Mouse (Mus musculus) midbrain, embryonic 15.5 days (tissue): ENCODE measurements at regions not wholly inside any gene's neighbourhood (a gene's known extent, or its start where the extent isn't known, plus 50 kb on each side); places are given as distances from the start of the nearest gene placed in this dataset.

Source experiments
- ATAC-seq: fragments of 200-750 bp; cut with Nextera tagmentation; replicated peaks from 2 replicates; pipeline ENCODE4 v1.8.0; 2017; ENCODE audit warnings: moderate TSS enrichment
- H3K27ac ChIP-seq: fragments of 300-500 bp; sonication (generic); 2 replicates; pipeline ENCODE4 v1.5.1; 2015; ENCODE audit warnings: mild to moderate bottlenecking, inconsistent platforms
- H3K27me3 ChIP-seq: fragments of 300-500 bp; sonication (generic); replicated peaks from 2 replicates; pipeline ENCODE4 v1.6.1; 2015; ENCODE audit warnings: inconsistent platforms
- H3K36me3 ChIP-seq: fragments of 300-500 bp; sonication (generic); replicated peaks from 2 replicates; pipeline ENCODE4 v1.6.1; 2015; ENCODE audit warnings: inconsistent platforms
- H3K4me1 ChIP-seq: fragments of 300-500 bp; sonication (generic); 2 replicates; pipeline ENCODE4 v1.6.1; 2015; ENCODE audit warnings: inconsistent platforms
- H3K4me2 ChIP-seq: fragments of 300-500 bp; sonication (generic); 2 replicates; pipeline ENCODE4 v1.6.1; 2015; ENCODE audit warnings: inconsistent platforms, mild to moderate bottlenecking, moderate library complexity
- H3K4me3 ChIP-seq: fragments of 300-500 bp; sonication (generic); 2 replicates; pipeline ENCODE4 v1.5.1; 2015; ENCODE audit warnings: mild to moderate bottlenecking, inconsistent platforms
- H3K9ac ChIP-seq: fragments of 300-500 bp; sonication (generic); 2 replicates; pipeline ENCODE4 v1.6.1; 2015; ENCODE audit warnings: mild to moderate bottlenecking, inconsistent platforms
- H3K9me3 ChIP-seq: fragments of 300-500 bp; sonication (generic); 2 replicates; pipeline ENCODE4 v1.6.1; 2016; ENCODE audit warnings: inconsistent platforms
- WGBS: fragments of 180-500 bp; shearing (Covaris S2); methylation state at CpG from one replicate; pipeline ENCODE4 v1.1.7; 2015; ENCODE audit warnings: mixed read lengths; 5-methylcytosine and 5-hydroxymethylcytosine counted together

DNA sequence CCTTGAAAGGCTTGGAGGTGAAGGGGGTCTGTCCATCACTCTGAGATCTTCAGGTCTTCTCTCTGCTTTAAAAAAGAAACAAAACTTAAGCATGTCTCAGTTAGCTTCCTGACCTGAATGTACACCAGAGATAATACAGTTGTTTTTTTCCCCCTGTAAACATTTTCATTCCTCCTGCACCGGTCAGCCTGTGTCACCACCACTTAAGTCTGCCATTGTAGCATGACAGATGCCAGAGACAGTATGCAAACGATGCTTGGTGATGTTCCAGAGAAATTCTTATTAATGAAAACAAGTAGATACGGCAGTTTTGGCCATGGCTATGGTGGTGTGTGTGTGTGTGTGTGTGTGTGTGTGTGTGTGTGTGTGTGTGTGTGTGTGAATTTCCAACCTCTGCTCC is 144.8 kb upstream of the Mphosph6 start:
- Histone ChIP-seq H3K4me2 (no peak overlapping the region), H3K4me3 (no peak overlapping the region), H3K27me3 (no peaks in the 10 kb centered on the region), H3K27ac (no peak overlapping the region), H3K36me3 (no peaks in the 10 kb centered on the region), H3K4me1 (peaks cover 2% of the 10 kb centered on the region; the same call in 1 of the 2 replicates), H3K9me3 (no peaks in the 10 kb centered on the region), H3K9ac (no peak overlapping the region)
- no peak for ATAC-seq
- 82% methylated on average over 3 of the region's 3 CpGs for WGBS

DNA sequence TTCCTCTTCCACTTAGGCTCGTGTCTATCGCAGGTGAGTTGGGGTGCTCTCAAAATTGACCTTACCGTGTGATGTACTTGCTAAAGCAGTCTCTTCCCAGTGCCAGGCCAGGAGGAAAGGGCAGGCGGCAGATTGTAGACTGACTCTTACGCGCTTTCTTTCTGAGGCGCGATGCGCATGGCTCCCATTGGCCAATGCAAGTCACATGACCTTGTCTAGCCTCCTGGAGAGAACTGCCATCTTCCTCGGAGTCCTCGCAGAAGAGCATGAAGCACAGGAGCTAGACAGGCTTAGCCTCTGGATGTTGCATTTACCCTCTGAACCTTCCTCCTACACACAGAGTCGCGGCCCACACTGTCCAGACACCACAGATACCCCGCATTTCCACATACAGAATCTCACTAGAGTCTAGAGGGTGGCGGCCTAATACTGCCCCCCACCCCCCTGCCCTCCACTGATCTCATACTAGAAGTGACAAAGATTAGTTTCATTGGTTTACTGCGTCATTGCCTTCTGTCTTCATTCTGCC is 132.9 kb upstream of the Mphosph6 start:
- Histone ChIP-seq H3K27me3 (no peaks in the 10 kb centered on the region), H3K4me2 (no peak overlapping the region), H3K27ac (no peak overlapping the region), H3K4me3 (no peak overlapping the region), H3K9me3 (no peaks in the 10 kb centered on the region), H3K9ac (no peak overlapping the region), H3K4me1 (no peaks in the 10 kb centered on the region), H3K36me3 (no peaks in the 10 kb centered on the region)
- ATAC-seq, result no peak
- WGBS, result 92% methylated on average over 16 of the region's 16 CpGs

DNA sequence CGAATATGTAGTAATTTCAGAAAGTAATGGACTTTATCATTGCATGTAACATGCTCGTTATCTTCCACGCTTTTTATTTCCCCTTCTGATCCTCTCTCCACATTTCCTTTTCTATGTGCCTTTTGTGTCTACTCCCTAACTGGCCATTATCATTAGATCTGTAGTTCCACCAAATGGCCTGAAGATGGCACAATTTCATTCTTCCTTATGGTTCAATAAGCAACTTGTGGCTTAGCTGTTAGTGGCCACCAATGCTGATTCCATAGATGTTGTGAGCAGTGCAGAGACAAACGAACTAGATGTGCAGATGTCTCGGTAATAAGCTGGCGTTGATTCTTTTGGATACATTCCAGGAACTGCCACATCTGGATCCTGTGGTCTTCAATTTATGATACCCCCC is 128.9 kb upstream of the Mphosph6 start:
- H3K36me3 ChIP-seq, result no peaks in the 10 kb centered on the region
- H3K9me3 ChIP-seq, result no peaks in the 10 kb centered on the region
- no peak for ATAC-seq
- 63% methylated on average over 6 of the region's 6 CpGs for WGBS
- no peaks in the 10 kb centered on the region for H3K27me3 ChIP-seq
- no peak overlapping the region for H3K27ac ChIP-seq
- 0 out of 2 replicates have a peak, but pooled peaks cover 6% of the 10 kb centered on the region for H3K4me1 ChIP-seq
- no peak overlapping the region for H3K4me2 ChIP-seq
- no peak overlapping the region for H3K4me3 ChIP-seq
- no peak overlapping the region for H3K9ac ChIP-seq

DNA sequence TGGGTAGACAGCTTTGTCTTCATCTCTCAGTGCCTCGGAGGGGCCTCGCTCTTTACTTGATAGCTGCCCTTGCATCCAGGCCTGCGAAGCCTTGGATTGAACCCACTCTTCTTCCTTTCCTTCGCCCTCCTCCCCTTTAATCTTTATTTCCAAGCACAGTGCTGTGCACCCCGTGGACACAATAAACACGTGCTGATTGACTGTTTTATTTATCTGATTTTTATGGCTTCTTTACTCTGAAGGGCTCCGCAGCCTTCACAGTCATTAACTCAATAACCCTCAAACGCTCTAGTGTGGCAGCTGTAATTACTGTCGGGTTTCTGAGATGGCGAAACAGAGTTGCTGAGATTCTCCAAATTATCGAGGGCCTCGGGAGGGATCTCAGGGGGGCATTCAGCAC is 127.9 kb upstream of the Mphosph6 start:
- Histone ChIP-seq H3K4me1 (0 out of 2 replicates have a peak, but pooled peaks cover 6% of the 10 kb centered on the region), H3K4me3 (no peak overlapping the region), H3K27ac (no peak overlapping the region), H3K9ac (no peak overlapping the region), H3K36me3 (no peaks in the 10 kb centered on the region), H3K27me3 (no peaks in the 10 kb centered on the region), H3K4me2 (no peak overlapping the region), H3K9me3 (no peaks in the 10 kb centered on the region)
- WGBS, result 35% methylated on average over 12 of the region's 12 CpGs
- no peak for ATAC-seq

DNA sequence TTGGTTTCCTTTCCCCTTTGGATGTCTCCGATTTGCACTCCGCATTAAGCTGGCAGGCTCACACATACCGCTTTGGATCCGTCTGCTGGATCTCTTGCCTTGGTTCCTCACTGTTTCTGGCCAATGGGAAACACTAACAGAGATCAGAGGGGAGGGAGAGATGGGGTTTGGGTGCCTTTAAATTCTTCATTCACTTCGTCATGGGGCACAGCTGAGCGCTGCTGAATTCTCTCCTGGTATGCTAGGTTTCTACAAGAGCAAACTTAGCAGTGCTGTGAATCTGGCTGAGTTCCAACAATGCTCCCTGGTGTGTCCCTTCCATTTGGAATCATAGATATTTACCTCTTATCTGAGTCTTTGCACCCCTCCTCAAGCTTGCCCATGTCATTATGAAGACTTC is 121.6 kb upstream of the Mphosph6 start:
- Histone ChIP-seq H3K9ac (no peak overlapping the region), H3K9me3 (no peaks in the 10 kb centered on the region), H3K4me2 (no peak overlapping the region), H3K4me1 (0 out of 2 replicates have a peak, but pooled peaks cover under 1% of the 10 kb centered on the region), H3K27me3 (no peaks in the 10 kb centered on the region), H3K4me3 (no peak overlapping the region), H3K36me3 (no peaks in the 10 kb centered on the region), H3K27ac (no peak overlapping the region)
- 85% methylated on average over 6 of the region's 6 CpGs for WGBS
- ATAC-seq, result no peak

DNA sequence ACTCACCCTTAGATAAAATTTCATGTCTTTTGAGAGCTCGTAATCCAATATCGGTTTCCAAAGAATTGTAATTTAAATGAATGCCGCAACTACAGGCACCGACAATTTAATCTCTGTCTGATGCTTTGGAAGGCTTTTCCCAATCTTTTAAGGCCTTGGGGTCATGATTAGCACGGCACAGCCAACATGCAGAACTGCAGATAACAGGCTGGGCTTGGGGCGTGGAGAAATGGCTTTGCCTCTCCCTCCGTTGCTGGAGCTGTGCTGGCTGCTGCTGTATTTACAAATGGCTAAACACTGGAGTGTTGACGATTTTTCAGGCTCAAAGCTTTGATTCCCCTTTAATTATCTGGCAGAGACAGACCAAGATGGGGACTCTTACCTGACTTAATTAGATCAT is 101.3 kb upstream of the Mphosph6 start:
- Histone ChIP-seq H3K27me3 (no peaks in the 10 kb centered on the region), H3K4me3 (no peak overlapping the region), H3K9ac (no peak overlapping the region), H3K9me3 (no peaks in the 10 kb centered on the region), H3K4me2 (no peak overlapping the region), H3K27ac (peak overlapping the region; percentile 55; the same call in 1 of the 2 replicates), H3K36me3 (no peaks in the 10 kb centered on the region), H3K4me1 (peaks cover 10% of the 10 kb centered on the region)
- ATAC-seq, result no peak
- 43% methylated on average over 8 of the region's 8 CpGs for WGBS

DNA sequence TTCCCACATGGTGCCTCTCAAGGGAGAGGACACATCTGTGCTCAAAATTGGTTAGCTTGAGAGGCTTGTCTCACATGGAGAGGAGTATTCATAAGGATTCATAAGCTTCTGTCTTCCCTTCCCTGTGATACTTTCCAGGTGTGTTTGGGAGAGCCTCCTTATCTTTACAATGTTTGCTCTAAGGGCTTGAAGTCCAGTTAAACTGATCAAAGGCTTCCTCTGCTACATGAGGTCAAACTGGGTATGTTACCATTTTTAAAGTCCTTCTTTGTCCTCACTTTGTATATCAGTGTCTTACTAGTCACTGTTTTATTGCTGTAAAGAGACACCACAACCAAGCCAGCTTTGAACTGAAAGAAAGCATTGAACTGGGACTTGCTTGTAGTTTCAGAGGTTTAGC is 98.1 kb upstream of the Mphosph6 start:
- H3K36me3 ChIP-seq, result no peaks in the 10 kb centered on the region
- H3K9ac ChIP-seq, result no peak overlapping the region
- H3K27ac ChIP-seq, result no peak overlapping the region
- no peak overlapping the region for H3K4me2 ChIP-seq
- peaks cover 10% of the 10 kb centered on the region for H3K4me1 ChIP-seq
- no peaks in the 10 kb centered on the region for H3K9me3 ChIP-seq
- no peak for ATAC-seq
- H3K27me3 ChIP-seq, result no peaks in the 10 kb centered on the region
- H3K4me3 ChIP-seq, result no peak overlapping the region

DNA sequence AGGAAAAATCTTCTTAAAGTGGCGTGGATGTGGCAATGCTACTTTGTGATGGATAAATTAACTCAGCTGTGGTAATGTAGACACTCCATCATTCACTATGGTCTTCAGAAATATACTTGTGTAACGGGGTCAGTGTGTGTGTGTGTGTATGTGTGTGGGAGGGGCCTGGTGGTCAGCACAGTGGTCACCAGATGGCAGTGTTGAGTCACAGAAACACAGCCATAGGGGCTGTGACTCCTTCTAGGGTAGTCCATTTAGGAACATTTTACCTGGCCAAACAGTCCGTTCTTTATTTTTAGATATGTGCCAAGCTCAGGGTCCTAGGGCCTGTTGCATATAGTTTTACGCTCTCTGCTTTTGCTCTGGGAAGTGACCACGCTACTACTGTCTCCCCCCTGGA is 96.3 kb upstream of the Mphosph6 start:
- no peak overlapping the region for H3K27ac ChIP-seq
- H3K27me3 ChIP-seq, result no peaks in the 10 kb centered on the region
- peaks cover 1% of the 10 kb centered on the region for H3K4me1 ChIP-seq
- H3K4me2 ChIP-seq, result no peak overlapping the region
- H3K9me3 ChIP-seq, result no peaks in the 10 kb centered on the region
- 77% methylated on average over 5 of the region's 5 CpGs for WGBS
- no peaks in the 10 kb centered on the region for H3K36me3 ChIP-seq
- no peak overlapping the region for H3K4me3 ChIP-seq
- H3K9ac ChIP-seq, result no peak overlapping the region
- ATAC-seq, result no peak; the same call in 1 of the 2 replicates

DNA sequence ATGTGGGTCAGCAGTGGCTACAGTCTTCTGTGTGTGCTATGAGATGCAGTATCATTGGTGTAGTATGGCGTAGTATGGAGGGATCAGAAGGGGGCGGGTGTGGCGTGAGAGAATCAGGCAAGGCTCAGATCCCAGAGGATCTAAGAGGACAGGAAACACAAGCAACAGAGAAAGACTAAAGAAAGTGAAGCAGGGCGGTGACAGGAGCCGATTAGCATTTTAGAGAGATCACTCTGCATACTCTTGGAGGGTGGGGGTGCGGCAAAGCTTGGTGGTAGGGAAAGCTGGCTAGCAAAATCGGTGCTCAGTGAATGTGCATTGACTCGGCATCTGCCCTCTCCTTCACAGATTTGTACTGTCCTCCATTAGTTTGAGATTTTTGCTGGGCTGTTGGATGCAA is 93.1 kb upstream of the Mphosph6 start:
- no peaks in the 10 kb centered on the region for H3K27me3 ChIP-seq
- no peak overlapping the region for H3K27ac ChIP-seq
- no peak overlapping the region for H3K4me2 ChIP-seq
- H3K4me1 ChIP-seq, result no peaks in the 10 kb centered on the region
- H3K4me3 ChIP-seq, result no peak overlapping the region
- no peaks in the 10 kb centered on the region for H3K9me3 ChIP-seq
- no peaks in the 10 kb centered on the region for H3K36me3 ChIP-seq
- H3K9ac ChIP-seq, result no peak overlapping the region
- ATAC-seq, result no peak
- WGBS, result 42% methylated on average over 8 of the region's 8 CpGs

DNA sequence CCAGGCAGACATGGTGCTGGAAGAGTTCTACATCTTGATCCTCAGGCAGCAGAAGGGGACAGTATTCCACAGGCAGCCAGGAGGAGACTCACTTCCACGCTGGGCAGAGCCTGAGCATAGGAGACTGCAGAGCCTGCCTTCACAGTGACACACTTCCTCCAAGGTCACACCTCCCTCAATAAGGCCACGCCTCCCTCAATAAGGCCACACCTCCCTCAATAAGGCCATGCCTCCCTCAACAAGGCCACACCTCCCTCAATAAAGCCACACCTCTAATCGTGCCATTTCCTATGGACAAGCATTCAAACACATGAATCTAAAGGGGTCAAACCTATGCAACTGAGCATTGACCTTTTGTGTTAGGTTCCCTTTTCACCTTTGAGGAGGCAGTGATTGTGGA is 88.5 kb upstream of the Mphosph6 start:
- no peak overlapping the region for H3K4me3 ChIP-seq
- H3K27ac ChIP-seq, result no peak overlapping the region
- H3K9ac ChIP-seq, result no peak overlapping the region
- ATAC-seq, result no peak
- no peaks in the 10 kb centered on the region for H3K9me3 ChIP-seq
- no peaks in the 10 kb centered on the region for H3K27me3 ChIP-seq
- no peak overlapping the region for H3K4me2 ChIP-seq
- H3K4me1 ChIP-seq, result no peaks in the 10 kb centered on the region
- 90% methylated on average over 3 of the region's 3 CpGs for WGBS
- H3K36me3 ChIP-seq, result no peaks in the 10 kb centered on the region

DNA sequence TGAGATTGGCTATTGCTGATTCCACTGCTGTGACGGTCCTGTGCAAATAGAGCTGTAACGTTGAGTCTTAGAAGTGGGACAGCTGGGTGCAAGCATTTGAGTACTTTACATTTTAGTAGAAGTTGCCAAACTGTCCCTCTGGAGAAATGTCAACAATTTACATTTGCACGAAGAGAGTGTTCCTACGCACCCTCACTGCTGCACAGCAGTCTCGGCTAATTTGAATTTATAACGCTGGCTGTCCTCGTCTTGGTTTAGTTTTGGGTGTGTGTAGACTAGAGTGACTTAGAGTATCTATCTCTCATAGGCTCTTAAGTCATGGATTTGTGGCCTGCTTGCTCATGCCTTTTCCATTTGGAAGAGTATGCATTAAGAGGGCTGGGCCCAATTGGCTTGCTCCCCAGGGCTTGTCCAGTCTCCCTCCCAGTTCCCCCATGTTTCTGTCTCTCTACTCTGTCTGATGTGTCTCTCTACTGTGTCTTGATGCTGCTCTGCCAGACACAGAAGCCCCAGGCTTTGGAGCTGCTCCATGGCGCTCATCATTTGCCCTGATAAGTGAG is 79.8 kb upstream of the Mphosph6 start:
- WGBS, result 82% methylated on average over 8 of the region's 8 CpGs
- no peak overlapping the region for H3K4me2 ChIP-seq

DNA sequence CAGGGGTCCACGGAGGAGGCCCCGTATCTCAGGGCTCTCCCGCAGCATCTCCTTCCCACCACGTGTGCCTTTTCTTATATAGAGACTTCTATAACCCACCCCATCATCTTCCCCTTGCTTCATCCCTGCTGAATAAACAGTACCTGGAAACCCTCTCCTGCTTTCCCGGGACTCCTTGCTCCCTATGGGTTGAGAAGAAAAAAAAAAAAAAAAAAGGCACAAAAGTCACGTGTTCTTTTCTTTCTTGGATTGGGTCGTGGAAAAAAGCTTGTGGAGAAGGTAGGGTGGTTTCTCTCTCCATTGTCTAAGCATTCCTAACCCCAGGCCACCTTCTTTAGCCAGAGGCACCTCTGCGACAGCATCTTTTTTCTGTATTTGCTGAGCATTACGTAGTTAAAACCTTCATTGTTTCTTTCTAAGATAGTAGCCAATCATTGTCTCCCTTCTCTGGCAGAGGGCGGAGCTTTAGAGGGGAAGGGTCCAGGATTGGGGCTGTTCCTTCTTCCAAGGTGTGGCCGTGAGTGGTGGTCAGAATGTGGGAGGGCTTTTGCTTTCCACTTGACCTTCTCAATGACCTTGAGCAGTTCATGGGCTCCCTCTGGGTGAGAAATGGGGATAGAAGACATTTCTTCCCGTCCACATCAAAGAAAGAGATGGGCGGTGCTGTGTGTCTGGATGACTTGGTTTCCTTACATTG is 78.7 kb upstream of the Mphosph6 start:
- WGBS, result 69% methylated on average over 13 of the region's 13 CpGs
- Histone ChIP-seq H3K9ac (no peak overlapping the region), H3K27me3 (no peaks in the 10 kb centered on the region), H3K4me2 (no peak overlapping the region), H3K36me3 (no peaks in the 10 kb centered on the region), H3K9me3 (no peaks in the 10 kb centered on the region), H3K27ac (no peak overlapping the region), H3K4me3 (no peak overlapping the region), H3K4me1 (no peaks in the 10 kb centered on the region)
- ATAC-seq, result no peak

More for the DNA sequence above, 79.8 kb upstream of the Mphosph6 start:
- Histone ChIP-seq H3K9me3 (no peaks in the 10 kb centered on the region), H3K4me3 (no peak overlapping the region), H3K36me3 (no peaks in the 10 kb centered on the region), H3K27me3 (no peaks in the 10 kb centered on the region), H3K27ac (no peak overlapping the region), H3K9ac (no peak overlapping the region), H3K4me1 (no peaks in the 10 kb centered on the region)
- no peak for ATAC-seq

DNA sequence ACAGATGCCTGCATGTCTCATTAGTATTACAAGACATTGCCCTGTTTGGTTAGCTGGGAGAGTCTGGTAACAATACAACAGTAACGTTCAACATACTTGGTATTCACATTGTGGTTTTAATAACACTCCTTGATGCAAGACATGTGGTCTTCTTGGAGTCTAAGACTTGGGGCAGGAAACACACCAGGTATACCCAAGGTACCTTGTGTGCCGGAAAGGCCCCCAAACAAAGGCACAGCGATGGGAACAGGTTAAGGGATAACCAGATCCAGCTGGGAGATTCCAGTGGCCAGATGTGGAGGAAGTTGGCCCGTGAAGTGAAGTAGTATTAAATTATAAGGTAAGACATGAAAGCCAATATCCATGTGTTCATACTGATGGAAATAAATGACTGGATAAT is 71.9 kb upstream of the Mphosph6 start:
- no peak overlapping the region for H3K9ac ChIP-seq
- no peak overlapping the region for H3K4me2 ChIP-seq
- H3K36me3 ChIP-seq, result no peaks in the 10 kb centered on the region
- H3K4me1 ChIP-seq, result no peaks in the 10 kb centered on the region
- no peak overlapping the region for H3K4me3 ChIP-seq
- WGBS, result 84% methylated on average over 4 of the region's 4 CpGs
- no peaks in the 10 kb centered on the region for H3K9me3 ChIP-seq
- no peaks in the 10 kb centered on the region for H3K27me3 ChIP-seq
- ATAC-seq, result no peak
- no peak overlapping the region for H3K27ac ChIP-seq
